Mouse (Mus musculus): ENCODE data around the gene Pou5f1. TPM values are rescaled to one million over a fixed set of nuclear protein-coding genes. Genes with fewer than 3 reads are reported as not detected.
"Not testable (repeated sequence)": the region's sequence is repeated elsewhere in the genome, so short reads cannot be mapped to it uniquely, and the experiment has no call there.

The Pou5f1 gene
- polyA plus RNA-seq, 1 experiment from 2014 or later = not detected

DNA sequence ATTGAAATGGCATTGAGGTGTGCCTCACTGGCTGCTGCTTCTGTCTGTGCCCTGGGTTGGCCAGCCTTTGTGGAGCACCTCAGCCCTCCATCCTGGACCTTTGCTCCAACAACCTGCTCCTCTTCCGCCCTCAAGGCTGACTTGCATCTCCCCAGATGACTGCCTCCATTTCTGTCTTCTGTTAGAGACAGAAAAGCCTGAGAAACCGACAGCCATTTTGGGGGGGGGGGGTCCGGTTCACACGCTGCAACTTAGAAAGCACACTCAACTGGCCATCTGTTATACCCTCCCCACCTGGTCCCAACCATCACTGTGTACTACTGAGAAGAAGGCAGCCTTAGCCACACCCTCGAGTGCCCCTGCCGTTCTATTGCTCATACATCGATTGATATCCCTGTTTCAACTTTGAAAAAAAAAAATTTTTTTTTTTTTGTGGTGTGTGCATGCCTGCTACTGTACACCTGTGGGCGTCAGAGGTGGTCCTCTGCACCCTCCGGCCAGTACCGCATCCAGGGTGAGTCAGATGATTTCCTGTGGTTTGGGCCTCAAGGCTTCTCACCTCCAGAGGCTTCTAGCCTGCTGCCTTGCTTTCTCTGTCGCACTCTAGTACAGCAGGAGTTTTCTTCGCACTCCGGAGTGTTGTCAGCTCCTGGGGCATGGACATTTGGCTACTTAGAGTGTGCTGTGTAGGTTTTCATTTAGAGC, 1.9 kb downstream of the Pou5f1 start:
- H3K4me2 ChIP-seq (ENCODE audit: low read length) = no peak overlapping the region
- H3K4me1 ChIP-seq (ENCODE audit: control insufficient read depth, insufficient read depth, low read length) = no peaks in the 10 kb centered on the region
- H3K4me3 ChIP-seq (ENCODE audit: low read depth, low read length) = no peak overlapping the region
- 23% methylated on average over 13 of the region's 13 CpGs for WGBS
- H3K27me3 ChIP-seq (ENCODE audit: control insufficient read depth, insufficient read depth, low read depth, low read length) = peaks cover 25% of the 10 kb centered on the region
- no peaks in the 10 kb centered on the region for H3K9me3 ChIP-seq (replicated peaks; ENCODE audit: control insufficient read depth, low read length, poor library complexity, severe bottlenecking)
- no peak overlapping the region for H3K27ac ChIP-seq (ENCODE audit: low read length)
- H3K9ac ChIP-seq (ENCODE audit: low read depth, low read length) = no peak overlapping the region
- H3K36me3 ChIP-seq (ENCODE audit: control insufficient read depth, insufficient read depth, low read length) = no peaks in the 10 kb centered on the region
- ATAC-seq = no peak

DNA sequence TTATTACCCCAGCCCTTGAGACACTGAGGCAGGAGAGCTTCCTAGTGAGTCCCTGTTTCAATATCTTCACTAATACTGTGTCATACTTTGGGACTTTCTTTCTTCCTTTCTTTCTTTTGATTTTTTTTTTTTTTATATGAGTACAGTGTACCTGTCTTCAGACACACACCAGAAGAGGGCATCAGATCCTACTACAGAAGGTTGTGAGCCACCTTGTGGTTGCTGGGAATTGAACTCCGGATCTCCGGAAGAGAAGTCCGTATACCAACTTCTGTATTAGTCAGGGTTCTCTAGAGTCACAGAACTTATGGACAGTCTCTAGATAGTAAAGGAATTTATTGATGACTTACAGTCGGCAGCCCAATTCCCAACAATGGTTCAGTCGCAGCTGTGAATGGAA, 2.5 kb downstream of the Pou5f1 start:
- WGBS = 56% methylated on average over 3 of the region's 5 CpGs
- ATAC-seq = not testable (repeated sequence)

GRCm38 (mm10) chr17:35509284-35509683, 3.5 kb downstream of the Pou5f1 start:
- H3K4me2 ChIP-seq (ENCODE audit: low read length) = no peak overlapping the region
- no peaks in the 10 kb centered on the region for H3K36me3 ChIP-seq (ENCODE audit: control insufficient read depth, insufficient read depth, low read length)
- no peaks in the 10 kb centered on the region for H3K9me3 ChIP-seq (replicated peaks; ENCODE audit: control insufficient read depth, low read length, poor library complexity, severe bottlenecking)
- H3K27me3 ChIP-seq (ENCODE audit: control insufficient read depth, insufficient read depth, low read depth, low read length) = peaks cover 25% of the 10 kb centered on the region
- no peak overlapping the region for H3K9ac ChIP-seq (ENCODE audit: low read depth, low read length)
- no peak; the same call in 1 of the 2 replicates for ATAC-seq
- H3K4me1 ChIP-seq (ENCODE audit: control insufficient read depth, insufficient read depth, low read length) = no peaks in the 10 kb centered on the region
- 31% methylated on average over 8 of the region's 8 CpGs for WGBS
- no peak overlapping the region for H3K4me3 ChIP-seq (ENCODE audit: low read depth, low read length)
- H3K27ac ChIP-seq (ENCODE audit: low read length) = no peak overlapping the region

More for the DNA sequence above, 2.5 kb downstream of the Pou5f1 start:
- H3K9ac ChIP-seq (ENCODE audit: low read depth, low read length); H3K4me3 ChIP-seq (ENCODE audit: low read depth, low read length); H3K36me3 ChIP-seq (ENCODE audit: control insufficient read depth, insufficient read depth, low read length); H3K4me1 ChIP-seq (ENCODE audit: control insufficient read depth, insufficient read depth, low read length); H3K27ac ChIP-seq (ENCODE audit: low read length); H3K4me2 ChIP-seq (ENCODE audit: low read length); H3K9me3 ChIP-seq (replicated peaks; ENCODE audit: control insufficient read depth, low read length, poor library complexity, severe bottlenecking): not testable (repeated sequence)
- peaks cover 25% of the 10 kb centered on the region for H3K27me3 ChIP-seq (ENCODE audit: control insufficient read depth, insufficient read depth, low read depth, low read length)

DNA sequence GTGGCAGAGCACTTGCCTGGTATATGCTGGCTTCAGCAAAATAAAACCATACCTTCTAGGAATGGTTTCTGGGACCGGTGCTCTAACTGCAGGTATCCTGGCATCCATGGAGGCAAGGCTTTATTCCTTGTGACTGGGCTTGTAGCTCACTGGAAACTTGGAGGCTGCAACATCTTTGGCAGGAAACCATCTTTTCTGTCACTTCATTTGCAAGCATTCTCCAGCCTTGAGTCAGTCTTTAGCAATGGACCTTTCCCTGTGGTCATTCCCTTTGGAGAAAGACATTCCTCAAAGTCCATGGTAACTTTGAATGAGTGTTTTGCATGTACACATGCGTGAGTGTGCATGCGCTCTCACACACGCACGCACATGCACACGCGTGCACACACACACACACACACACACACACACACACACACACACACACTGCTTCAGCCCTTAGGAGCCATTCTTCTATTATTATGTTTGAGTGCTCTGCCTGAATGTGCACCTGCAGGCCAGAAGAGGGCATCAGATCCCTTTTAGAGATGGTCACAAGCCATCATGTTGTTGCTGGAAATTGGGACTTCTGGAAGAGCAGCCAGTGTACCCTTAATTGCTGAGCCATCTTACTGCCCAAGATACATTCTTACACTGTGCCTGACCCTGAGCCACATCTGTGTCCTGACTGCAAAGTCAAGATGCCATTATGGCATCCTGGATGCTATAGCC, 7.3 kb downstream of the Pou5f1 start:
- Histone ChIP-seq H3K4me3 (ENCODE audit: low read depth, low read length) (no peak overlapping the region), H3K4me2 (ENCODE audit: low read length) (no peak overlapping the region), H3K9ac (ENCODE audit: low read depth, low read length) (no peak overlapping the region), H3K4me1 (ENCODE audit: control insufficient read depth, insufficient read depth, low read length) (peaks cover 10% of the 10 kb centered on the region; the same call in 1 of the 2 replicates), H3K9me3 (replicated peaks; ENCODE audit: control insufficient read depth, low read length, poor library complexity, severe bottlenecking) (no peaks in the 10 kb centered on the region), H3K27me3 (ENCODE audit: control insufficient read depth, insufficient read depth, low read depth, low read length) (no peaks in the 10 kb centered on the region; the same call in 1 of the 2 replicates), H3K36me3 (ENCODE audit: control insufficient read depth, insufficient read depth, low read length) (no peaks in the 10 kb centered on the region), H3K27ac (ENCODE audit: low read length) (no peak overlapping the region)
- WGBS = 98% methylated on average over 7 of the region's 7 CpGs
- no peak for ATAC-seq

DNA sequence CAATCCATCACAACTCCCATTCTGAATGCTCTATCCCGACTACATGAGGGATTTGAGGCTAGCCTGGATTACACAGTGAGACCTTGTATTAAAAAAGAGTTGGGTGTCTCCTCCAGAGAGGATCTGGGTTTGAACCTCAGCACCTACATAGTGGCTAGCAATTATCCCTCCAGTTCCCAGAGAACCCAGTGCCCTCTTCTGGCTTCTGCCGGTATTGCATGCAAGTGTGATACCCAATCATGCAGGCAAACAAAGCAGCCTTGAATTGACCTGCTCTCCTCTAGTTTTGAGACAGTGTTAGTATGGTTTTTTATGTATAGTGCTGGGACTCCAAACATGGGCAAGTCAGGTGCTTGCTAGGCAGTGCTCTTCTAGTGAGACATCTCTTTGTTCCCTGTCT, 8.1 kb downstream of the Pou5f1 start:
- ATAC-seq = no peak
- peaks cover 10% of the 10 kb centered on the region; the same call in 1 of the 2 replicates for H3K4me1 ChIP-seq (ENCODE audit: control insufficient read depth, insufficient read depth, low read length)
- no peaks in the 10 kb centered on the region for H3K9me3 ChIP-seq (replicated peaks; ENCODE audit: control insufficient read depth, low read length, poor library complexity, severe bottlenecking)
- no peak overlapping the region for H3K27ac ChIP-seq (ENCODE audit: low read length)
- no peak overlapping the region for H3K4me2 ChIP-seq (ENCODE audit: low read length)
- no peak overlapping the region for H3K9ac ChIP-seq (ENCODE audit: low read depth, low read length)
- H3K27me3 ChIP-seq (ENCODE audit: control insufficient read depth, insufficient read depth, low read depth, low read length) = no peaks in the 10 kb centered on the region; the same call in 1 of the 2 replicates
- 9% methylated on average over 2 of the region's 2 CpGs for WGBS
- H3K4me3 ChIP-seq (ENCODE audit: low read depth, low read length) = no peak overlapping the region
- H3K36me3 ChIP-seq (ENCODE audit: control insufficient read depth, insufficient read depth, low read length) = no peaks in the 10 kb centered on the region

DNA sequence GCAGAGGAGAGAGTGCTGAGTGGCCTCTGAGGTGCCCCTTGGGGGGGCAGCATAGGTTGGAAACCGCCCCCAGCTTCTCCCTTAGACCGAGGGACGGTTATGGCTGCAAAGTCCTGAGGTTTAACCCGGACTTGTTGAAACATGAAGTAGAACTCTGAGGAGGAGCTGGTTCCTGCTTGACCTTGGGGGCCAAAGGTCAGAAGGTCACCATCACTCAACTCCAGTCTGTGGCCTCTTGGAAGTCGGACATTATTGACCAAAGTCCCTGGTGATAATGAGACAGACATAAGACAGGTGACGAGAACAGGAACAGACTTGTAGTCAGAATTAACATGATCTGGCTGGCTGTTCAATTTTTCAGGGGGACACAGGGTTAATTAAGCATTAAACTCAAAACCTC, 8.9 kb downstream of the Pou5f1 start:
- no peaks in the 10 kb centered on the region for H3K9me3 ChIP-seq (replicated peaks; ENCODE audit: control insufficient read depth, low read length, poor library complexity, severe bottlenecking)
- peaks cover 10% of the 10 kb centered on the region; the same call in 1 of the 2 replicates for H3K4me1 ChIP-seq (ENCODE audit: control insufficient read depth, insufficient read depth, low read length)
- no peak overlapping the region for H3K4me2 ChIP-seq (ENCODE audit: low read length)
- H3K4me3 ChIP-seq (ENCODE audit: low read depth, low read length) = no peak overlapping the region
- no peak for ATAC-seq
- H3K27me3 ChIP-seq (ENCODE audit: control insufficient read depth, insufficient read depth, low read depth, low read length) = no peaks in the 10 kb centered on the region
- no peaks in the 10 kb centered on the region for H3K36me3 ChIP-seq (ENCODE audit: control insufficient read depth, insufficient read depth, low read length)
- 65% methylated on average over 6 of the region's 6 CpGs for WGBS
- H3K27ac ChIP-seq (ENCODE audit: low read length) = no peak overlapping the region
- H3K9ac ChIP-seq (ENCODE audit: low read depth, low read length) = no peak overlapping the region

- Histone ChIP-seq H3K36me3 (ENCODE audit: control insufficient read depth, insufficient read depth, low read length) (no peaks in the 10 kb centered on the region), H3K4me1 (ENCODE audit: control insufficient read depth, insufficient read depth, low read length) (peaks cover 10% of the 10 kb centered on the region; the same call in 1 of the 2 replicates), H3K27me3 (ENCODE audit: control insufficient read depth, insufficient read depth, low read depth, low read length) (no peaks in the 10 kb centered on the region), H3K9me3 (replicated peaks; ENCODE audit: control insufficient read depth, low read length, poor library complexity, severe bottlenecking) (no peaks in the 10 kb centered on the region), H3K9ac (ENCODE audit: low read depth, low read length) (peak overlapping the region; percentile 54), H3K4me2 (ENCODE audit: low read length) (peak overlapping the region; percentile 96), H3K27ac (ENCODE audit: low read length) (no peak overlapping the region), H3K4me3 (ENCODE audit: low read depth, low read length) (peak overlapping the region; percentile 63)
- WGBS = 7% methylated on average over 25 of the region's 25 CpGs
- ATAC-seq = peak; percentile 56
These were observed 10.3 kb downstream of the Pou5f1 start for GRCm38 (mm10) chr17:35515911-35516640.

- WGBS = under 1% methylated on average over 65 of the region's 67 CpGs
- Histone ChIP-seq H3K9ac (ENCODE audit: low read depth, low read length) (peak within 1 kb of the TSS; percentile 54), H3K4me2 (ENCODE audit: low read length) (peak within 1 kb of the TSS; percentile 96), H3K36me3 (ENCODE audit: control insufficient read depth, insufficient read depth, low read length) (no peaks in the 10 kb centered on the region), H3K27ac (ENCODE audit: low read length) (no peak within 1 kb of the TSS), H3K4me3 (ENCODE audit: low read depth, low read length) (peak within 1 kb of the TSS; percentile 63), H3K27me3 (ENCODE audit: control insufficient read depth, insufficient read depth, low read depth, low read length) (no peaks in the 10 kb centered on the region), H3K9me3 (replicated peaks; ENCODE audit: control insufficient read depth, low read length, poor library complexity, severe bottlenecking) (no peaks in the 10 kb centered on the region), H3K4me1 (ENCODE audit: control insufficient read depth, insufficient read depth, low read length) (peaks cover 10% of the 10 kb centered on the region; the same call in 1 of the 2 replicates)
- peak; percentile 96 for ATAC-seq
These were observed 11.1 kb downstream of the Pou5f1 start, which contains the start of the genes Tcf19 and Cchcr1 for GRCm38 (mm10) chr17:35516652-35517500. TSS of gene Tcf19 (minus strand) at chr17:35516824. TSS of gene Cchcr1 (plus strand) at chr17:35517100.

Measured in midbrain, embryonic 16.5 days (tissue).